Mouse (Mus musculus) bone marrow macrophage, adult 2 months (primary cell): ENCODE measurements around the gene Slc35a1. TPM values are rescaled to one million over a fixed set of nuclear protein-coding genes. Genes with fewer than 3 reads are reported as not detected.

ENCODE experiments used
- H3K27ac ChIP-seq: 2 replicates; pipeline ENCODE4 v1.5.1; 2012; ENCODE audit warnings: low read depth, low read length; ENCODE audit not compliant: insufficient read depth
- H3K4me1 ChIP-seq: 2 replicates; pipeline ENCODE4 v1.6.1; 2012; ENCODE audit warnings: low read length; ENCODE audit not compliant: control insufficient read depth, insufficient read depth
- H3K4me3 ChIP-seq: 2 replicates; pipeline ENCODE4 v1.5.1; 2012; ENCODE audit warnings: mild to moderate bottlenecking, low read length, moderate library complexity; ENCODE audit not compliant: insufficient read depth
- CTCF ChIP-seq: IDR thresholded peaks from 2 replicates; pipeline ENCODE4 v1.5.1; 2012; ENCODE audit warnings: low read depth, mild to moderate bottlenecking, low read length, moderate library complexity
- POLR2A ChIP-seq: IDR thresholded peaks from 2 replicates; pipeline ENCODE4 v1.6.1; 2012; ENCODE audit warnings: mild to moderate bottlenecking, low read depth, low read length, borderline replicate concordance
- polyA plus RNA-seq: library from polyadenylated mRNA; stranded (reverse); fragments of >200 nt; gene quantifications from 2 replicates; pipeline ENCODE4 v1.2.4, GENCODE M21; 2012; ENCODE audit not compliant: missing spikeins, insufficient read depth, insufficient read length

The Slc35a1 gene
- polyA plus RNA-seq, 1 experiment: 17.6 TPM

DNA sequence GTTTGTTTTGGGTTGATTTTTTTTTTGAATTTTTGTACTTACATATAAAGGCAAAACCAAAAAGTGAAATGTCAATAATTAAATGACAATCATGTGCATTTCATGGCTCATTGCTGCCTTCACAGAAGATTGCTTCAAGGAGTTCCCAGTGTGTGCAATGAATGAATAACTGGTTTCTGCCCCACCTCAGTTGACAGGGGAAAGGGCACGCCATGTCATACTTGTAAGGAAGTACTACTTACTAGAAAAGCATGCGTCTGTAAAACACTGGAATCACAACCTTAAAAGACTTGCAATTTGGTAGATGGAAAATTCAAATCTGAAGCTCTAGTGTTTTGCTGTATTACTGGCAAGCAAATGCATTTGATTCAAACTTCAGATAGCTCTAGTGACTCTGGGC is 28.2 kb downstream of the Slc35a1 start:
- H3K27ac ChIP-seq: no peak overlapping the region
- no peak overlapping the region for H3K4me3 ChIP-seq
- no peak for TF ChIP-seq CTCF
- no peak for TF ChIP-seq POLR2A
- H3K4me1 ChIP-seq: no peaks in the 10 kb centered on the region

DNA sequence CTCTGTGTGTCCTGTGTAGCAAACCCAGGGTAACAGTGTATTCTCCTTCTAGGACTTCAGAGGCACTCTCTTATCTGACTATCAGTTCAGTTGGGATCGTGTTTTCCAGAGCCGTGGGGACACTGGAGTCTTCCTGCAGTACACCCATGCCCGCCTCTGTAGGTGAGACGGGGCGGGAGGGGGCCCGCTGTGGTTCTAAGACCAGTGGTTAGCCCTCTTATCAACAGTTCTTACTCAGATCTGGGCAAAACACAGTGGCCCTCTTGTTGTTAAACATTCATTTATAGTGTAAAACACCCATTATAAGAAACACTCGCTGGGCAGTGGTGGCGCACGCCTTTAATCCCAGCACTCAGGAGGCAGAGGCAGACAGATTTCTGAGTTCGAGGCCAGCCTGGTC is 31.1 kb downstream of the Slc35a1 start:
- TF ChIP-seq CTCF (no peak), POLR2A (no peak)
- H3K4me1 ChIP-seq: no peaks in the 10 kb centered on the region

DNA sequence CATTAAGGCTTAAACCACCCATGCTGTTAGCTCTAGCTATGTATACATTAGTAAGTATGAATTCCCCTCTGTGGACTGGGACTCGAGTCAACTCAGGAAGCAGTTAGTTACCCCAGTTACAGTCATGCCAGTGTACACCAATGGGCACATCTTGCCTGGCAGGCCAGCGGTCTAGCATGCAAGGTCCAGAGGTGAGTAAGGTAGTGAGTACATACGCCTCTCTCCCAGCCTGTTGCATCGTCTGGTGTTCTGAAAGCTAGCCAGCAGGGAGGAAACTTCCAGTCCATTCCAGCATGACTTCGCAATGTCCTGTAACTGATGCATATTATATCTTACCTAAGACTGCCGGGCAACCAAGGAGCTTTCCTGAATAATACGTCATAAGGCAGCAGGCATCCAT is 34.1 kb downstream of the Slc35a1 start:
- TF ChIP-seq CTCF (no peak), POLR2A (no peak)
- Histone ChIP-seq H3K4me1 (no peaks in the 10 kb centered on the region), H3K27ac (no peak overlapping the region), H3K4me3 (no peak overlapping the region)

More for the DNA sequence above, 31.1 kb downstream of the Slc35a1 start:
- no peak overlapping the region for H3K27ac ChIP-seq
- H3K4me3 ChIP-seq: no peak overlapping the region

DNA sequence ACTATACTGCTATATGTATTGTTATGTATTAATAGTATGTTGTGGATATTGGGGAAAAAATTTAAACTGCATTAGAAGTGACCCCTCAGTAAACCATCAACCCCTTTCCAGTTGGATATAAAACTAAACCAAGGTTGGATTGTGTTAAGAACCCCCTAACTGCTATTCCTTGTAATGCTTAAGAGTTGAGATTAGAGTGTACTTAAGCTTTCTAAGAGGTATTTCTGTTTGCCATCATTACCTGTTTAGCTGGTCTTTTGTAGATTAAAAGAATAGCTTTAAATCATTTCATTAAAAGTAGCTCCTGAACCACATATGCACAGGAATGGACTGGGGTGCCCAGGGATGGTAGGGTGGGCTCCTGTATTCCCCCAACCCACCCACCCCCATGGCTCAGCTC is 42.5 kb downstream of the Slc35a1 start:
- Histone ChIP-seq H3K4me3 (no peak overlapping the region), H3K4me1 (peaks cover 5% of the 10 kb centered on the region), H3K27ac (no peak overlapping the region)
- TF ChIP-seq POLR2A (no peak), CTCF (no peak)

DNA sequence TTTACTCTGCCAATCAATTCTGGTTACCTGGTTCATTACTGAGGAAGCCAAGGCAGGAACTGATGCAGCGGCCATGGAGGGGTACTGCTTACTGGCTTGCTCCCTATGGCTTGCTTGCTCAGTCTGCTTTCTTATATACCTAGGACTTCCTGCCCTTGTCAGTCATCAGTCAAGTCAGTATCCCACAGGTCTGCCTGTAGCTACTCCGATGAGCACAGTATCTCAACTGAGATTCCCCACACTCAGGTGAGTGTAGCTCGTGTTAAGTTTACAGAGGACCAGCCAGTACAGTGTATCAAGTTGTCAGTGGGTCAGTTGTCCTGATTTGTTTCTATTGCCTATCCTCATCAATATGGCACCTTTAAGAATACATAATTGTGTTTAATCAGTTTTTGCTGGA is 46.5 kb downstream of the Slc35a1 start:
- Histone ChIP-seq H3K4me1 (peaks cover 5% of the 10 kb centered on the region), H3K27ac (no peak overlapping the region), H3K4me3 (no peak overlapping the region)
- TF ChIP-seq CTCF (no peak), POLR2A (no peak)

DNA sequence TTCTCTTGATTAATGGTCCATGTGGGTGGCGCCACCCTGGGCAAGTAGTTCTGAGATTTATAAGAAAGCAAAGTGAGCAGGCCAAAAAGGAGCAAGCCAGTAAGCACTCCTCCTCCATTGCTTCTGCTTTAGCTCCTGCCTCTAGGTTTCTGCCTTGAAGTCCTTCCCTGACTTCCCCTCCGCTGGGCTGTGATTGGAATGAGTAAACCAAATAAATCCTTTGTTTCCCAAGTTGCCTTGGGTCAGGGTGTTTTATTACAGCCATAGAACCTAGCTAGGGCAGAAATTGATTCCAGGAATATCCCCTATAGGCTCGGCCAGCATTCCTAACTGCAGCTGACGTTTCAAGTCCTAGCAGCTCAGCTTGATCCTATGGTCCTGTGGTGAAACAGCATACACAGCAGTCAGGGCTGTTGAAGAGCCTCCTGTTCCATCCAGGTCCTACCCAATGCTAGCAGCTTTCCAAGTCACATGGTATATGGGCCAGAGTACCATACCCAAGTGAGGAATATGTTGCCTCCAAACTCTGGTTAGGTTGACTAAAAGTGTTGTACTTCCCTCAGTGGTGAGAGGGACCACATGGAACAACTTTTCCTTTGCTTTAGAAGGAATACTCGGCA is 47.4 kb downstream of the Slc35a1 start:
- no peak overlapping the region for H3K4me3 ChIP-seq
- no peak overlapping the region for H3K27ac ChIP-seq
- peaks cover 5% of the 10 kb centered on the region for H3K4me1 ChIP-seq
- TF ChIP-seq POLR2A (no peak), CTCF (no peak)

DNA sequence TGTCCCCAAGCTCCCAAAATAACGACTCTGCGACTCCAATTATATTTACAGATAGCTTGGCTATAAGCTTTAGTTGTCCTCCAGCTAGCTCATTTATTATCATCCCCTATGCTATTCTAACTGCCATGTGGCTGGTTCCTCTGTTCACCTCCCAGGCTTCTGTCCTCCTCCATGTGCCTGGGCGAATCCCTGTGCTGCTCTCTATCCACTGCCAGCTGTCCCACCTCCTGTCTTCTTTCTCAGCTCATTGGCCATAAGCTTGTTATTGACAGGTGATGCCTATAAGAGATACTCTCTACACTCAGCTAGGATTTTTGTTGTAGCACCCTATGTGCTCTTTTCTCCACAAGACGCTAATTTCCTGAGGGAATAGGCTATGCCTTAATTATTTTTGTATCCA is 49.4 kb downstream of the Slc35a1 start:
- H3K4me3 ChIP-seq: no peak overlapping the region
- H3K4me1 ChIP-seq: peaks cover 3% of the 10 kb centered on the region
- no peak overlapping the region for H3K27ac ChIP-seq
- TF ChIP-seq CTCF: no peak
- TF ChIP-seq POLR2A: no peak

DNA sequence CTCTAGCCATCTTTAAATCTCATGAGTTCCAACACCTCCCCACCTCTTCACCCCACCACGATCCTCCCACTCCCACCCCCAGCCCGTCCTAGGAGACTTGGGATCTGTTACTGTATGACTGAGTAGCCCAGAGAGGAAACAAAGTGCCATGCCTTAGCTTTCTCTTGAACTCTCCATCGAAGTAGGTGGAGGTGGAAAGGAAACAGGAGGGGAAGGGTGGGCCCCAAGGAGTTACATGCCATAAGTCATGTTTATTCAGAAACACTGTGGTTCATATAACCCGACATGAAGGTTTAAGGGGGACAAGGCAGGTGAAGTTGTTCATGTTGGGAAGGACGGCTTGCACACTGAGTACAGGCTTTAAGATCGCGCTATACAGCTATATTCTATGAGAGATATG is 49.9 kb downstream of the Slc35a1 start:
- Histone ChIP-seq H3K4me1 (no peaks in the 10 kb centered on the region), H3K27ac (no peak overlapping the region), H3K4me3 (no peak overlapping the region)
- TF ChIP-seq CTCF: no peak
- TF ChIP-seq POLR2A: no peak

DNA sequence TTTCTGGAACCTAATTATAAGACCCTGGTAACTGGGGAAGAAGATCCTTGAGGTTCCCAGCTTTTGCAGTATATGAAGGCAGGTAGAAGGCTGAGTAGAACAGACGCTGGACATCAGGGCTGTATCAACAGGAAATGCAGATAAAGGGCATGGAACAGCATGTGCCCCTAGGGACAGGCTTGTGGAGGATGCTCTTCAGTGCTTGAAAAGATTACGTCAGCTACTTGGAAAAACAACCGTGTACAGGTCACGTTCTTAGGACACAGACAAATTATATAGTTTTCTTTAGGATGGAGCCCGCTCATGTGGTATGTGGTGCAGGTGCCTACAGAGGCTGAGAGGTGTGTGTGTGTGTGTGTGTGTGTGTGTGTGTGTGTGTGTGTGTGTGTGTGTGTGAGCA is 51.2 kb downstream of the Slc35a1 start:
- no peak for TF ChIP-seq POLR2A
- TF ChIP-seq CTCF: no peak
- Histone ChIP-seq H3K4me3 (no peak overlapping the region), H3K27ac (no peak overlapping the region), H3K4me1 (no peaks in the 10 kb centered on the region)

DNA sequence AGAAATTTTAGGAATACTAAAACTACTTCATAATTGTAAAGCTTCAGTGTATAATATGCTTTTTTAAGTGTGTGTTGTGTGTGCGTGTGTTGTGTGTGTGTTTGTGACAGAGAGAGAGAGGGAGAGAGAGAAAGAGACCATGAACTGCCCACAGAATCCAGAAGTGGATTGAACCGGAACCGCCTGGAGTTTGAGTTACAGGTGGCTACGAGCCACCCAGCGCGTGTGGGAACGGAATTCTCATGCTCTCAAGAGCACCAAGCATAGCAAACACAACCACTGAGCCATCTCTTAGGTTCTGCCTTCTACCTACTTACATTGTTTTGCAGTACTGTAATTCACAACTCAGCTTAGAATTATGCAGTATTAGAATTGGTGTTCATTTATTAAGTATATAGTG is 53.1 kb downstream of the Slc35a1 start:
- TF ChIP-seq POLR2A (no peak), CTCF (no peak)
- no peak overlapping the region for H3K4me3 ChIP-seq
- no peak overlapping the region for H3K27ac ChIP-seq
- no peaks in the 10 kb centered on the region for H3K4me1 ChIP-seq

DNA sequence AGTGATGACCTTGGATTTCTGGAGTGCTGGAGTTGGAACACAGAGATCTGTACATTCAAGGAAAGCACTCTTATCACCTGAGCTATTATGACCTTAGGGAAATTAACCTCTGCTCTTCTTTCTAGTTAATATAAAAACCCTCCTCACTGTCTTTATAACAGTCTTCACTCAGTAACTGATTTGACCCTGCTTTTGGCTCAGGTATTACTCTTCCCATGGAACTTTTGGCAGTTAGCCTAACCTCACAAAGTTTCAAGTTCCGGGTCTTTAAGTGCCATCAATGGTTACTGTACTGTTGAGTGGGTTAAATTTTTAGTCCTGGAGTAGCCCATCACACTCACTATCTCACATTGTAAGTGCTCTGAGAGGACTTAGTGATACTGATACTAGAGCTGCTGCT is 57.3 kb downstream of the Slc35a1 start:
- H3K4me1 ChIP-seq: no peaks in the 10 kb centered on the region
- no peak overlapping the region for H3K4me3 ChIP-seq
- no peak overlapping the region for H3K27ac ChIP-seq
- no peak for TF ChIP-seq CTCF
